Mouse (Mus musculus) small intestine, adult 2 months (tissue): ENCODE data around the gene Cers6. TPM values are rescaled to one million over a fixed set of nuclear protein-coding genes. Genes with fewer than 3 reads are reported as not detected.

ENCODE experiments used
- H3K27ac ChIP-seq: fragments of 200-500 bp; 2 replicates; pipeline ENCODE4 v1.5.1; 2012; ENCODE audit warnings: low read depth, low read length, control low read depth, inconsistent platforms; ENCODE audit not compliant: insufficient read depth
- H3K27me3 ChIP-seq: fragments of 200-500 bp; 2 replicates; pipeline ENCODE4 v1.6.1; 2012; ENCODE audit warnings: mild to moderate bottlenecking, moderate library complexity, low read length, inconsistent platforms; ENCODE audit not compliant: control insufficient read depth, insufficient read depth
- H3K36me3 ChIP-seq: fragments of 200-500 bp; 2 replicates; pipeline ENCODE4 v1.6.1; 2012; ENCODE audit warnings: mild to moderate bottlenecking, low read length, control low read depth, inconsistent platforms; ENCODE audit not compliant: control insufficient read depth, insufficient read depth
- H3K4me1 ChIP-seq: fragments of 200-500 bp; 2 replicates; pipeline ENCODE4 v1.6.1; 2012; ENCODE audit warnings: low read length, inconsistent platforms, mixed read lengths; ENCODE audit not compliant: control insufficient read depth, insufficient read depth, insufficient read length
- H3K4me3 ChIP-seq: fragments of 200-500 bp; 2 replicates; pipeline ENCODE4 v1.5.1; 2012; ENCODE audit warnings: low read depth, mild to moderate bottlenecking, control low read depth, inconsistent platforms, low read length, moderate library complexity
- CTCF ChIP-seq: fragments of 200-500 bp; IDR thresholded peaks from 2 replicates; pipeline ENCODE4 v1.5.1; 2012; ENCODE audit warnings: low read depth, mild to moderate bottlenecking, control low read depth, inconsistent platforms, low read length, moderate library complexity, mixed read lengths; ENCODE audit not compliant: insufficient replicate concordance, insufficient read length; ENCODE audit errors: extremely low read depth
- POLR2A ChIP-seq: fragments of 200-500 bp; IDR thresholded peaks from 2 replicates; pipeline ENCODE4 v1.6.1; 2012; ENCODE audit warnings: low read depth, mild to moderate bottlenecking, control low read depth, inconsistent platforms, low read length, moderate library complexity
- WGBS: fragments of 180-500 bp; shearing (Covaris S2); methylation state at CpG from one replicate; pipeline ENCODE4 v1.1.7; 2018; 5-methylcytosine and 5-hydroxymethylcytosine counted together
- polyA plus RNA-seq: library from polyadenylated mRNA; depleted of rRNA; stranded (reverse); fragments of >200 nt; gene quantifications from 2 replicates; pipeline ENCODE4 v1.2.3, GENCODE M21; 2012; rRNA removed

The Cers6 gene
- polyA plus RNA-seq: 9.7 and 19.4 TPM in 2 replicates

GRCm38 (mm10) chr2:68860904-68861685 is at the start of gene Cers6:
Gene Cers6, plus strand, starts transcription at chr2:68861441.
- Histone ChIP-seq H3K27ac (peak within 1 kb of the TSS; percentile 70), H3K36me3 (no peaks in the 10 kb centered on the region), H3K27me3 (no peaks in the 10 kb centered on the region), H3K4me3 (peak within 1 kb of the TSS; percentile 85), H3K4me1 (peaks cover 4% of the 10 kb centered on the region; the same call in 1 of the 2 replicates)
- whole genome bisulfite sequencing: 1% methylated on average over 53 of the region's 53 CpGs
- TF ChIP-seq CTCF: no peak
- TF ChIP-seq POLR2A: peak; percentile 96

GRCm38 (mm10) chr2:68814409-68814808 is 46.8 kb upstream of the Cers6 start:
- Histone ChIP-seq H3K27ac (no peak overlapping the region), H3K36me3 (no peaks in the 10 kb centered on the region), H3K4me3 (no peak overlapping the region), H3K27me3 (no peaks in the 10 kb centered on the region), H3K4me1 (no peaks in the 10 kb centered on the region; the same call in 1 of the 2 replicates)
- WGBS: 79% methylated on average over 2 of the region's 2 CpGs
- TF ChIP-seq POLR2A (no peak), CTCF (no peak)

- Histone ChIP-seq H3K4me3 (no peak overlapping the region), H3K4me1 (peaks cover 4% of the 10 kb centered on the region; the same call in 1 of the 2 replicates), H3K27ac (no peak overlapping the region), H3K27me3 (no peaks in the 10 kb centered on the region), H3K36me3 (no peaks in the 10 kb centered on the region)
- 95% methylated on average over 4 of the region's 4 CpGs for WGBS
- TF ChIP-seq POLR2A (no peak), CTCF (no peak)
Observed at GRCm38 (mm10) chr2:68819040-68819439, 42.2 kb upstream of the Cers6 start.

GRCm38 (mm10) chr2:68822152-68822887 is 38.9 kb upstream of the Cers6 start:
- Histone ChIP-seq H3K27ac (no peak overlapping the region), H3K36me3 (no peaks in the 10 kb centered on the region), H3K4me3 (no peak overlapping the region), H3K27me3 (no peaks in the 10 kb centered on the region), H3K4me1 (peaks cover 4% of the 10 kb centered on the region; the same call in 1 of the 2 replicates)
- WGBS: 30% methylated on average over 4 of the region's 4 CpGs
- TF ChIP-seq CTCF: no peak
- no peak for TF ChIP-seq POLR2A

- TF ChIP-seq CTCF: no peak
- no peak for TF ChIP-seq POLR2A
- WGBS: 82% methylated on average over 7 of the region's 7 CpGs
- Histone ChIP-seq H3K4me3 (no peak overlapping the region), H3K4me1 (peaks cover 4% of the 10 kb centered on the region; the same call in 1 of the 2 replicates), H3K27me3 (no peaks in the 10 kb centered on the region), H3K27ac (no peak overlapping the region), H3K36me3 (no peaks in the 10 kb centered on the region)
Observed at GRCm38 (mm10) chr2:68825326-68826020, 35.8 kb upstream of the Cers6 start.

- Histone ChIP-seq H3K4me1 (peaks cover 7% of the 10 kb centered on the region; the same call in 1 of the 2 replicates), H3K36me3 (no peaks in the 10 kb centered on the region), H3K4me3 (no peak overlapping the region), H3K27ac (no peak overlapping the region), H3K27me3 (no peaks in the 10 kb centered on the region)
- TF ChIP-seq CTCF (no peak), POLR2A (no peak)
- WGBS: 78% methylated on average over 5 of the region's 5 CpGs
Observed at GRCm38 (mm10) chr2:68843330-68843729, 17.9 kb upstream of the Cers6 start.

- no peaks in the 10 kb centered on the region for H3K27me3 ChIP-seq
- H3K4me3 ChIP-seq: no peak overlapping the region
- peaks cover 7% of the 10 kb centered on the region; the same call in 1 of the 2 replicates for H3K4me1 ChIP-seq
- peak overlapping the region; percentile 57; the same call in 1 of the 2 replicates for H3K27ac ChIP-seq
- no peaks in the 10 kb centered on the region for H3K36me3 ChIP-seq
- no peak for TF ChIP-seq CTCF
- no peak for TF ChIP-seq POLR2A
- 36% methylated on average over 2 of the region's 2 CpGs for WGBS
Observed at GRCm38 (mm10) chr2:68844530-68844929, 16.7 kb upstream of the Cers6 start.
